Mouse (Mus musculus): ENCODE measurements at regions not wholly inside any gene's neighbourhood (a gene's known extent, or its start where the extent isn't known, plus 50 kb on each side); places are given as distances from the start of the nearest gene placed in this dataset.
A peak's percentile ranks its signal among the peaks of the same experiment; 100 is the strongest.

GRCm38 (mm10) chr12:70686971-70687370 is 138.3 kb upstream of the Frmd6 start:
- TF ChIP-seq CTCF (IDR thresholded peaks at IDR 0.05): no peak
- in situ Hi-C loops (cut with MboI; ENCODE audit: low pct_unique_long_range_greater_than_20kb): no loop called here
- ChIA-PET POLR2A (no interaction called here), CTCF (no interaction called here)
- no peak for DNase-seq (ENCODE audit: low read depth, low spot score)
- no peak for ATAC-seq
- no peaks in the 10 kb centered on the region for H3K27me3 ChIP-seq

DNA sequence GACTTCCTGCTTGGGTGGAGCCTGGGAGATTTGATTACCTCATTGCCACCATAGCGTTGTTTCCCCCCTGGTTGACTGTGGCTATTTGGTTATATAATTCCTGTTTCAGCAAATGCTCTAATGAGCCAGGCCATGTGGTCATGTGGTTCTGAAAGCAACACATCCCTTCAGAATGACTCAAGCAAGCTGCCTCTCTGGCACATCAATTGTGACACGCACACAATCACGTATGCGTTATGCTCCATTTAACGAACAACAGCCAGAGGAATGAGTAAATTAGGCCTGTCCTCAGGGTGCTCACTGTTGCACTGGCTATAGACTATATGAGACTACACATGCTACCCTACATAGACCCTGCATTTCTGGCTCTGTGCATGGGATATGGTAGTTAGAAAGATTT is 130.2 kb upstream of the Frmd6 start:
- in situ Hi-C loops (cut with MboI; ENCODE audit: low pct_unique_long_range_greater_than_20kb): no loop called here
- ATAC-seq (peak; percentile 65), DNase-seq (ENCODE audit: low read depth, low spot score) (peak; percentile 64)
- CTCF ChIA-PET: no interaction called here
- TF ChIP-seq CTCF (IDR thresholded peaks at IDR 0.05): no peak
- POLR2A ChIA-PET: no interaction called here
- no peaks in the 10 kb centered on the region for H3K27me3 ChIP-seq

DNA sequence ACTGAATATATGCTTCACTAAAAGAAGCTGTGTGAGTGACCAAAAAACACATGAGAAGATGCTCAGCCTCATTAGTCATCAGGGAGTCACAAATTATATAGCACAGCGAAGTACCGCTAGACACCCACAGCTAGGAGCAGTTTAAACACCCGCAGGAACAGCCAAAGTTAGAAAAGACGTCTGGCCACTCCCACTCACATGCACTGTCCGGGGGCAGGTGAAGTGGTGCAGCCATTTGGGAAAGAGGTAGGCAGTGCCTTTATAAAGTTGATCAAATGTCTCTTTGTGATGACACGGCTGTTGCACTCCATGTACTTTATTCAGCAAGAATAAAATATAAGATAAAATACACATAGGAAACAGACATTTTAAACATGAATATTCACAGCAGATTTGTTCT is 129.1 kb upstream of the Frmd6 start:
- no peak for ATAC-seq
- TF ChIP-seq CTCF (IDR thresholded peaks at IDR 0.05): no peak
- POLR2A ChIA-PET: interaction anchor here (0.5 kb wide), 1 partner anchor 241 kb away, joined by 3 read pairs; no protein-coding TSS in a partner anchor
- in situ Hi-C loops (cut with MboI; ENCODE audit: low pct_unique_long_range_greater_than_20kb): no loop called here
- DNase-seq (ENCODE audit: low read depth, low spot score): no peak
- CTCF ChIA-PET: interaction anchor here (0.6 kb wide), 1 partner anchor 202 kb away, joined by 3 read pairs; no protein-coding TSS in a partner anchor
- H3K27me3 ChIP-seq: no peaks in the 10 kb centered on the region

DNA sequence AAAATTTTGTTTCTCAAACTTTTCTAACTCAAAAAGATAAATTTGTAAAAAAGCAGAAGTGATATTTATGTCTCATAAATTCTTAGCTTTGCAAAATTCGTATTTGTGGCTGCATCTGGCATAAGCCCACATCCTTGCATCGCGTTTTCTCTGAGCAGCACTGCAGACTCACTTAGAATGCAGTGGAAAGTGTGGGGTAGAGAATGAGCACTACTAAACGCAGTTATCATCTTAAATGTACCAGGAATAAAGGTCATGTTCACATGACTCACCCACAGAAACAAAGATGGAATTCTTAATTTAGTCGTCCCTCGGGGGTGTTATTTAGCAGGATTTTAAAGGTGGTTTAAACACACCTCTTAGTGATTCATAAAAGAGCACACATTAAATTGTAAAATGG is 126.8 kb upstream of the Frmd6 start:
- POLR2A ChIA-PET: no interaction called here
- no peak for ATAC-seq
- no peak for DNase-seq (ENCODE audit: low read depth, low spot score)
- in situ Hi-C loops (cut with MboI; ENCODE audit: low pct_unique_long_range_greater_than_20kb): no loop called here
- no peak for TF ChIP-seq CTCF (IDR thresholded peaks at IDR 0.05)
- CTCF ChIA-PET: no interaction called here
- no peaks in the 10 kb centered on the region for H3K27me3 ChIP-seq

GRCm38 (mm10) chr12:70702473-70702872 is 122.8 kb upstream of the Frmd6 start:
- no peak for TF ChIP-seq CTCF (IDR thresholded peaks at IDR 0.05)
- no peaks in the 10 kb centered on the region for H3K27me3 ChIP-seq
- ChIA-PET CTCF (no interaction called here), POLR2A (no interaction called here)
- no peak for DNase-seq (ENCODE audit: low read depth, low spot score)
- ATAC-seq: no peak
- in situ Hi-C loops (cut with MboI; ENCODE audit: low pct_unique_long_range_greater_than_20kb): loop anchor here (10.0 kb wide), 2 partner anchors 122 to 208 kb away; partner anchors contain the start of gene Frmd6

GRCm38 (mm10) chr12:70706806-70707628 is 118.3 kb upstream of the Frmd6 start:
- ATAC-seq: peak; percentile 89
- peak; percentile 63 for DNase-seq (ENCODE audit: low read depth, low spot score)
- ChIA-PET POLR2A (interaction anchor here (0.7 kb wide), 1 partner anchor 118 kb away, joined by 3 read pairs; the partner anchor contains the start of gene Frmd6), CTCF (interaction anchor here (1.4 to 1.6 kb wide), 2 partner anchors 119 to 203 kb away, joined by 3 to 6 read pairs; no protein-coding TSS in a partner anchor)
- in situ Hi-C loops (cut with MboI; ENCODE audit: low pct_unique_long_range_greater_than_20kb): loop anchor here (10.0 kb wide), 2 partner anchors 118 to 212 kb away; partner anchors contain the start of gene Frmd6
- no peaks in the 10 kb centered on the region for H3K27me3 ChIP-seq
- no peak for TF ChIP-seq CTCF (IDR thresholded peaks at IDR 0.05)

DNA sequence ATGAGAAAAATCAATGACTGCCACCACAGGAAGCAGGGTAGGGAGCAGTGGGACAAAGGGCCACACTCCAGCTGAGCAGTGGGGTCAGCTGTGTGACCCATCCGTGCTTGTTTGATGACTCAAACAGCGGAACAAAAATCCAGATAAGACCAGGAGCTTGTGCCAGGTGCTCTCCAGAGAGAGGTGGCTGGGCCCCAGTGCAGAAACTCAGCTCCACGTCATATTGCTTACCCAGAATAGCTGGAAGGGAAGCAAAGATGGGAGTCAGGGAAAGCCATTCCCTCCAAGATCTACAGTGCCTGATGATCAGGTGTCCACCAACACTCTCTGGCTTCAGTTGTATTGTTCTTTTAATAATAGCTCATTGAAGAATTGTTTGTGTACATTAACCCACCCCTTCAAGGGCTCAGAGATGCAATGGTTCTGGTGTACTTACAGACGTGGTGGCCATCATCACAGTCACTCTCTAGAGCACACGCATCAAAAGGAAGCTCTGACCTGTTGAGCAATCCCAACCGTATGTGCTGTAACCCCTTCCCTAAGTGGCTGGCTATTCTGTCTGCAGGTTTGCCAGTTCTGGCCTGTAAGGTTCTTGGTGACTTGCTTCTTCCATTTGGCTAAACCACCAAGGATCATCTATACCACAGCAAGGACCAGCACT is 117.6 kb upstream of the Frmd6 start:
- in situ Hi-C loops (cut with MboI; ENCODE audit: low pct_unique_long_range_greater_than_20kb): loop anchor here (10.0 kb wide), 2 partner anchors 117 to 213 kb away; partner anchors contain the start of gene Frmd6
- no peak for TF ChIP-seq CTCF (IDR thresholded peaks at IDR 0.05)
- ChIA-PET CTCF (interaction anchor here (1.4 to 1.6 kb wide), 2 partner anchors 118 to 203 kb away, joined by 3 to 6 read pairs; no protein-coding TSS in a partner anchor), POLR2A (no interaction called here)
- ATAC-seq (peak; percentile 8), DNase-seq (ENCODE audit: low read depth, low spot score) (no peak)
- H3K27me3 ChIP-seq: no peaks in the 10 kb centered on the region

DNA sequence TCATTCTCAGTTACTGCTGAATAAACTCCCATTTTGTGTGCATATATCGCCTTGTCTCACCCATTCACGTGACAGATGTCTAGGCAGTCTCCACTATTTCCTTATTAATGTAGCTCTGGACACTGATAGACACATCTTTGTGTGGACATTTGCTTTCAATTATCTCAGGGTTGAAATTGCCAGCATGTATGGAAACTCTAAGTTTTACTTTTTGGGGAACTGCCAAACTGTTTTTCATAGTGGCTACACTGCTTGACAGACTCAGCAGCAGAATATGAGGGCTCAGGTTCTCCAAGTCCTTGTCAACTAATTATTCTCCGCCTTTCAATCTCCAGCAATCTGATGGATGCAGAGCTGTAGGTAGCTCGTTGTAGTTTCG is 117.0 kb upstream of the Frmd6 start:
- DNase-seq (ENCODE audit: low read depth, low spot score) (no peak), ATAC-seq (no peak)
- in situ Hi-C loops (cut with MboI; ENCODE audit: low pct_unique_long_range_greater_than_20kb): loop anchor here (10.0 kb wide), 2 partner anchors 117 to 213 kb away; partner anchors contain the start of gene Frmd6
- POLR2A ChIA-PET: no interaction called here
- no peak for TF ChIP-seq CTCF (IDR thresholded peaks at IDR 0.05)
- no peaks in the 10 kb centered on the region for H3K27me3 ChIP-seq
- CTCF ChIA-PET: no interaction called here

DNA sequence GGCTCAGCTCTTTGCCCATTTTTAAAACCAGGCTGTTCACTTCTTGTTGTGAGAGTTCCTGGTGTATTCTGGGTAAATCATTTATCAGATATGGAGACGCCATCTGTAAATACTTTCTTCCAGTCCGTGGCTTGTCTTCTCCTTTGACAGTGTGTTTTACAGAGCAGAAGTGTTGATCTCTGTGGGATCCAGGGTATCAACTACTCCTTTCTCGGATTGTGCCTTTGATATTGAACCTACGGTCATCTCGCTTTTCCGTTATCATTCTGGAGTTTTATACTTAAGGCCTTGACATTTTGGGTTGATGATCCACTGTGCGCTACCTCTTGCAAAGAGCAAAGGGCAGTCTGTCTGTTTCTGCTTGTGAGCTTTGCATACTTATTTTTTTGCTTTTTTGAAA is 115.0 kb upstream of the Frmd6 start:
- DNase-seq (ENCODE audit: low read depth, low spot score) (no peak), ATAC-seq (no peak)
- H3K27me3 ChIP-seq: no peaks in the 10 kb centered on the region
- ChIA-PET POLR2A (no interaction called here), CTCF (no interaction called here)
- in situ Hi-C loops (cut with MboI; ENCODE audit: low pct_unique_long_range_greater_than_20kb): no loop called here
- no peak for TF ChIP-seq CTCF (IDR thresholded peaks at IDR 0.05)

- CTCF ChIA-PET: no interaction called here
- no peak for ATAC-seq
- no peak for TF ChIP-seq CTCF (IDR thresholded peaks at IDR 0.05)
- no peak for DNase-seq (ENCODE audit: low read depth, low spot score)
- H3K27me3 ChIP-seq: no peaks in the 10 kb centered on the region
- POLR2A ChIA-PET: no interaction called here
- in situ Hi-C loops (cut with MboI; ENCODE audit: low pct_unique_long_range_greater_than_20kb): no loop called here
These were observed 114.3 kb upstream of the Frmd6 start for GRCm38 (mm10) chr12:70711030-70711429.
